Mouse (Mus musculus) gonadal fat pad, adult 2 months (tissue): ENCODE results near the gene Endov. TPM values are rescaled to one million over a fixed set of nuclear protein-coding genes. Genes with fewer than 3 reads are reported as not detected.

Experiments used
- DNase-seq: peaks from one replicate; pipeline ENCODE4 v3.0.0-alpha.2; 2012; ENCODE audit warnings: low read depth
- polyA plus RNA-seq: library from polyadenylated mRNA; depleted of rRNA; stranded (reverse); fragments of >200 nt; gene quantifications from 2 replicates; pipeline ENCODE4 v1.2.3, GENCODE M21; 2012

Endov gene
- polyA plus RNA-seq, 1 experiment = 18.3 TPM

DNA sequence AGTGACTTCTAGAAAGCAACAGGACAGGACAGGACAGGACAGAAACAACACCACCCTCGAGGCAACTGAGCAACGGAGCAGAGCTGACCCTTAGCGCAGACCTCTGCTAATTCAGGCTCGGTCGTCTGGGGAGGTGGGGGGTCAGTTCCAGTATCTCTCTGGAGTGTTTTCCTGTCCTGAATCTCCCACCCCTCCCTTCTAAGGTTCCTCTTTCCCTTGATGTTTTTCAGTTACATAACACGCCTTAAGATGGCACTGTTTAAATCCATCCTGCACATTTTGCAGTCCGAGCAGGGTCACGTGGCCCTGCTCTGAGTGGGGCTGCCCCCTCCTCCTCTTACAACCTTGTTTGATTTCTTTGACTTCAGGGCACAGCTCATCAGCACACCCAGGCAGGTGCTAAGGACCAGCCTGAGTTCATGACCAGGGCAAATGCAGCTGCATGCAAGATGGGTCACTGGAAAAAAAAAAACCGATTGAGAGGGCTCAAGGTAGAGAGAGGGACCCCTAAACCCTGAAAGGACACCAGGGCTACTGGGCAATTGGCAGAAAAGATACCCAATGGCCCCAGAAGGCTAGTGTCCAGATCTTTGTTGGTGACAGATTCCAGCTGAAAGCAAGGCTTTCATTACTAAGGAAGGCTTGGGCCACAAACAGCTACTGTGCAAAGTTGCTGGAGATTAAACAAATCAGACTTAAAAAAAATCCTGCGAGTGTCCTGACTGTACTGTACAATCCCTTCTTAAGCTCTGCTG, 54.8 kb downstream of the Endov start:
- DNase-seq = no peak

DNA sequence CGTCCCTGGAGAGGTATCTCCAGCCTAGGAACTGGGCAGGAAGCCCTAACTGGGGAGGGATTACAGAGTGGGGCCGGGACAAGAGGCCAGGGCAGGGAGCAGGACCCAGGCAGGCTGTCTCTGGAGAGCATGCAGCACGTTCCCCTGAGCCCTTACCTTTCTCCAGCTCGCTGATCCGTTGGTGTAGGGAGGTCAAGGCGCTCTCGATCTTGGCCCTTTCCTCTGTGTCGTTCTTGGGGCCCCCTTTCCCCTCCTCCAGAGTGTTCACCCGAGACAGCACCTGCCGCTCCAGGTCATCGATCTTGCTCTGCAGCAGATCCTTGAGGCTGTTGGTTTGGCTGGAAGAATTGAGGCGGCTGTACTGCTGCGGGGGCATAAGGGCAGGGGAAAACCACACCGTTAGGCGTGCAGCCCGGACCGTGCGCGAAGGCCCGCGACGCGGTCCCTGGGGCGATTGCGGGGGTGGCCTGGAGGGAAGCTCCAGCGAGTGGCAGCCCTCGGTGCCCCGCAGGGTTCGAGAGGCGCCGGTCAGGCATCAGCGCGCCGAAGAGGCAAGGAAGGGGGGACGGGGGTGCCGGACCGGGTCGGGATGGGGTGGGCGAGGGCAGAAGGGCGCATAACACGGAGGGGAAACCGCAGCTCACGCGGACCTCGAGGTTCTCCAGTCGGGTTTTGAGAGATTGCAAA, 55.5 kb downstream of the Endov start:
- no peak for DNase-seq

DNA sequence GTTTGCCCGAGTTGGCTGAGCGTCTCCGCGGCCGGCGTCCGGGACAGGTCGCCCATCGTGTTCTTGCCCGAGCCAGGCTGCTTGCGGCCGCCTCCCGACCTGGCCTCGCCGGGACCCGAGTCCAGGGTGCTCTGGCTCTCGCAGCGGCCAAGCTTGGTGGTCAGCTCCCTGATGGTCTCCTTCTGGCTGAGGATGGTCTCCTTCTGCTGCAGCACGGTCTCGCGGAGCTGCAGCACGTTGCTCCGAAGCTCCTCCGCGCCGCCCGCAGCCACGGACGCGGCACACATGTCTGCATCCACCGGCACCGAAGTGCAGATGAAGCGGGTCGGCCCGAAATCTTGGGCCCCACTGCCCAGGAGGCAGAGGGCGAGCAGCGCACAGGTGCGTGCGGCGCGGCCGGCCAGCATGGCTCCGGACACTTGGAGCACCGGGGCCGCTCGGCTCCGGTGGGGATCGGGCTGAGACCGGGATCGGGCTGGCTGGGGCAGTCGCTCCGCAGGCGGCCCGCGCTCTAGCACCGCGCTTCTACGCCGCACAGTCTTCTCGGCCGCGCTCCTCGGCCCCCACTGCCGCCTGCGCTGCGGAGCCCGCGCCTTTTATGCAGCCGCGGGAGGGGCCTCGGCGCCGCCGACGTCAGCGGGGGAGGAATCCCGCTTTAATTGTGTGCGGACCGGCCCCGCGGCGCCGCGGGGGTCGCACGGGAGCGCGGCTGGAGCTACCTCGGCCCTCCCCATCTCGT, 56.2 kb downstream of the Endov start, which contains the start of gene Nptx1:
Gene Nptx1, minus strand, starts transcription at position 571 of the 739 bp plus-strand sequence.
- DNase-seq = no peak

DNA sequence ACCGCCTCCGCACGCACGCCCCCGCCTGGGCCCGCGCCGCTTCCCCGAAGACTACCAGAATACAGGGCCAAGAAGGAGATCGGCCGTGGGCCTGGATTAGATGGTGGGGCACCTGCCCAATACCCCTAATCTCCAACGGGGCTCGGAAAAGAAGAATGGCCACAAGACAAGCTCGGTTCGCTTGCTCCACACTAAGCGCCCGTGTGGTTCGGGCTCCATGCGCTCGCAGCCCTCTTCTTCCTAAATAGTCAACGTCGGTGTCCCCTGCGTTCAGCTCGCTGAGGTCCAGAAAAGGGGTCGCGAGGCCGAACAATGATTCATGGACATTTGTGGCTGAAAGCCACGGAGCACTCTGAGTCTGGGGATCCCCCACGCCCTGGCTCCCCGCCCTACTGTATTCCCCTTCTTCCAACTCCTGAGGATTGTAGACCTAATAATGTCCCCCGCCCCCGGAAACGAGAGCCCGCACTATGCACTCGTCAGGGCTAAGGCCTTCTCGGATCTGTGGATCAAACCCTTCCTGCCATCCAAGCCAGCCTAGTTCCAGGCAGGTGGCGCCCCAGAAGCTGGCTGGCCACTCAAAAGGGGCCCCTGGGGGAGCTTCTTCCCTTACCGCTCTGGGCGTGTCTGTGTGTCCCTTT, 56.9 kb downstream of the Endov start:
- DNase-seq = no peak

DNA sequence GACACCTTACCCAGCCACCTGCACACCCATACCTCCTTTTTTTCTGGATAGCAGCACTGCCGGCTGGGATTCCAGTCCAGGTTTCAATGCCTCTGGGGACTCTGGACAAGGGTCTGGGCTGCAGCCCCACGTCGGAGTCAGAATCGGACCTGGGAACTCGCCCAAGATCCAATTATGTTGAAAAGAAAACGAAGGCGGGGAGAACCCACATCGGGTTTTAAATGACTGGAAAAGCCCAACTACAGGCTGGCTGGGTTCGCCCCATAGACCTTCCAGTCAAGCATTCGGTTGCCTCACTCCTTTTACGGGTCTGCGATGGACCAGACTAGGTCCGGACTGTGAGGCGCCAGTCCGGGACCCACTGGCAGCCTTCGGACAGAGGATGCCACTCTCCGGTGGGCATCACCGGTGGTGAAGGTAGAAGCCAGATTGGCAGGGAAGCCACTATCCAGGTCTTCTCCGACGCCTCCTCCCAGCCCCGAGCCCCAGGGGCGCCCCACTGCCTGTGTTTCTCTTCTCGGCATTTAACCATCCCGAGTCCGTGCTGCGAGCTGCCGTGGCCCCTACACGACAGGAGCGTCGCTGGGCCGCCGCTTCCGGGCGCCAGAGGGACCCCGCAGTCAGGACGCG, 57.7 kb downstream of the Endov start:
- no peak for DNase-seq

DNA sequence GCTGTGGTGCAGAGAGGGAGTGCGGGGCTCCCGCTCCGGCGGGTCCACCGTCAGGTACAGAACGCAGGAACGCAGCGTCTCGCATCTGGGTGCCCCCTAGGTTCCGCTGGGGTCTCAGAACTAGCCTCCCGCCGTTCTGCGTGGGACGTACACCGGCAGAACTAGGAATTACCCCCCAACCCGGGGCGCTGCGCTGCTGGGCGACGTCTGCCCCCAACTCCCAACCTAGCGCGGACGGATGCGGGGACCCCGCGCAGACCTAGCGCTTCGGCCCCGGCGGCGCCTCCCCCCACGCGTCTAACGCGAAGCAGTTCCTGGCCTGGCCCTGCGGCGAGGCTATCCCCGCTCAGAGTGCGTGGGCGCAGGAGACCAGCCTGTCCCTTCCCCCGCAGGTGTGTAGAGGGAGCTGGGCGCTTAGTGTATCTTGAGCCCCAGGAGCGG, 58.2 kb downstream of the Endov start:
- DNase-seq = no peak

DNA sequence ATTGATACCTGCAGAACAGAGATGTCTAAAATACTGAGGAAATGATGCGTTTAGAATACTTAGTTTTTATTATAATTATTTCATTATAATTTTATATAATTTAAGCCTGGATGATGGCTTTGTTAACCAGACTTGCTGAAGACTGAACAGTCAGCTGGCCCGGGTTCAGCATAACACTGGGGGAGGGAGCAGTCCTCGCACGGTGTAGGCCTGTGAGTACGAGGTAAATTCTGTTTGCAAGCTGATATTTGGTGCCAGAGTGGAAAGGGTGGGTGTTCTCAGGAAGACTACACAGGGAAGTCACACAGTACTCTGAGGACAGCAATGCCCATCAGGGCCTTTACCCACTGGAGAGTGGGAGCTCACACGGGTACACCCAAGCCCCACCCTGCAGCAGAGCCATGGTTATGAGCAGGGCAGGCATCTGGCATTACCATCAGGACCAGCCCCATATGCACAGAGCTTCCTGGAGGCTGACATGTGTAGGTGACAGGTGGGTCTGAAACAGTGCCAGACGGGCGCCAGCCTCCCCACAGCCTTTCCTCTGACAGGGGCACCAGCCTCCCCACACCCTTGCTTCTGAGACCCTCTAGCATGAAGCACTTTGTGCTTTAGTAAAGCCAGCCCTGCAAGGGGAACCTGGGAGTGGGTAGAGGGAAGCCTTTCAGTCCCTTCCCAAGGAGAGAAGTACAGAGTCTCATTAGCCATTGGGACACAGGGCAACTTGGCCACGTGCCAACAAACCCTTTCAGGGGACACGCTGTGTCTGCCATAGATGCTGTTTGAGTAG, 59.6 kb downstream of the Endov start:
- DNase-seq = no peak

DNA sequence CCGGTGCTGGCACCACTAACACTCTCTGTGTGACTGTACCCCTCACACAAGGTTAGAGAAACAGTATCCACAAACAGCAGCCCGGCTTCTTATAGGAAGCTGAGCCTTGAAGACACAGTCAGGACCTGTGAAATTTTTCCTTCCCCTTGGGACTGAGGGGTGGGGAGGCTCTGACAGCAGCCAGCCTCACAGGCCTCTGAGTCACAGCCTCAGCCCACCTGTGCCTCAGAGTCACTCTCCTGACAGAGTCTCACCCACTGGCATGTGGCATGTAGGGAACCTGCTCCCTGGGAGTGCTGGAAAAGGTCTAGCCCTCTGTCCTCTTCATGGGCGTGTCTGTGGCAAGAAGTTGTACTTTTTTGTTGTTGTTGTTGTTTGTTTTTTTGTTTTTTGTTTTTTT, 60.3 kb downstream of the Endov start:
- DNase-seq = no peak

DNA sequence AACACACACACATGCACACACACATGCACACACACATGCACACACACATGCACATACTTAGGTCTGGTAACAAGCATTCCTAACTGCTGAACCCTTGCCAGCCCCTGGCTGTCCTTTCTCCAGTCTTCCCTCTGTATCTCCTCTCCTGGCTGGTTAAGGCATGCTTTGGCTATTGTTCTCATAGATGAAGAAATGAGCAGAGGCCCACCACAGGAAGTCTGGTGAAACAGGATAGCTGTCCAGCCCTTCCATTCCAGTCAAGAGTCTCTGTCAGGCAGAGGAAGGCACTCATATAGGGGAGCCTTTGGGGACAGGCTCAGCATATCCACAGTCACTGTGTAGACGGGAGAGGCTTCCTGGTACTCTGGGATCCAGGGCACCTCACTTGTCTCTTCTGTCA, 61.2 kb downstream of the Endov start:
- no peak for DNase-seq

DNA sequence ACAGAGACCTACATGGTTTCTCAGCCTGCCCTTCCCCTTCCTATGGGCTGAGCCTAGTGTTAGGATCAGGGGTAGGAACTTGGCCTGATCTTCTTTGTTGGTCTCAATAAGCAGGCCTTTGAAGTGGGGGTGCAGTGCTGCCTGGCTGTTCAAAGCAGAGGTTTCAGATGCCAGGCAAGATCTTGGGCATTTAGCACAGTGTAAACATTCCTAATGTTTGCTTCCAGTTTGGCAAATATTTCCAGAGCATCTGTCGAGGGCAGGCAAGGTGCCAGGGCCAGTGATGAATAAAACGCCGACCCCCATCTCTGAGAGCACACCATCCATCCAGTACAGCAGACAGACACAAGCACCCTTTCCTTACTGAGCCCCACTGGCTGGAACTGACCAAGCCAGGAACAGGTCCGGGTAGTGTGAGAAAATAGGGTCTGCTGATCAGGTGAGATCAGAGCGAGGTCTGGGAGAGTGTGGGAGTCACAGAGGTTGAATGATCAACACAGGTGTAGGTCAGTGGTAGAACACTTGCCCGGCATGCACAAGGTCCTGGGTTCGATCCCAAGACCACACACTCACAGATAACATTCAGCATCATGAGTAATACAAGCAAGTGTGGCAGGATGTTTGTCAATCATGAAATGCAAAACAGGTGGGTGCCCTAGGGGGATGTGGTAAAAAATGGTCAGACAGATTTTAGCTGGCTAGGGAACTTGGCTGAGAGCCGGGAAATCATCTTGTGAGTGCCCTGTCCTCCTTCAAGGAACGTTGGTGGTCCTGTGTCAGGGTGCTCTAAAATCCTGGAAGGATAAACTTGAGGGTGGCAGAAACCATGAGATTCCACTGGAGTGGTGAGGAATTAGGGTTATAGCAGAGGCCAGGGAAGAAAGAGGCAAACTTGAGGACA, 62.0 kb downstream of the Endov start:
- no peak for DNase-seq

DNA sequence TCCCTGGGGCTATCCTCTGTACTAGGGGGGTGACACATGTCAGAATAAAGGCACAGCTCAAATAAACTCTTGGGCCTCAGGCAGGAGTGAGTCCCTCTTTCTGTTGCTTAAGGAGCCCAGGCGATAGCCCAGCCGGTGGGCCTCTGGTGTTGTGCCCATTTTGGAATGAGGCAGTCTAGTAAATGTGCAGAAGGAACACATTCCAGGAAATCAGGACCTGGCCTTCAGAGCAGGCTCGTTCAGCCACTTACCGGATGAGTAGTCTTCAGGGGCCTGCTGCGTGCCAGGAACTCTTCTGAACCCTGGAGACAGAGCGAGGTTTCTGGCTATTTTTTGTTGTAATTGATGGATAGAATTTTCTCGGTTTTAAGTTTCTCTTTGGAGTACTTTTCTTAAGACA, 63.6 kb downstream of the Endov start:
- DNase-seq = no peak

DNA sequence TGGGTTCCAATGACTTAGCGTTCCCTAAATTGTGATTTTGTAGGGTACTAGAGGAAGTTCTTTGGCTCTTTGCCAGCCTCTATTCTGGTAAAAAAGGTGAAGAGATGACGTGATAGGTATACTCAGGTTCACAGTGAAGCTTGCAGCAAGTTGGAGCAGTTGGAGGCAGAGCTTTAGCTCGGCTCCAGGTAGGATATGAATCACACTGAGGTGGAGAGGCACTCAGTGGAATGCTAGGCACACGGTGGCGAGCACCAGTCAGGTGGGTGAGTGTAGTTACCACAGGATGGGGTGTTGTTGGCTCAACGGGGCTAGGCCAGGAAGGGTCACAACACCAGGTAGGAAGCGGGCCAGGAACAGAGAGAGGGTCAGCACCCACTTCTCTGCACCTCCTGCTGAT, 64.0 kb downstream of the Endov start:
- DNase-seq = no peak

DNA sequence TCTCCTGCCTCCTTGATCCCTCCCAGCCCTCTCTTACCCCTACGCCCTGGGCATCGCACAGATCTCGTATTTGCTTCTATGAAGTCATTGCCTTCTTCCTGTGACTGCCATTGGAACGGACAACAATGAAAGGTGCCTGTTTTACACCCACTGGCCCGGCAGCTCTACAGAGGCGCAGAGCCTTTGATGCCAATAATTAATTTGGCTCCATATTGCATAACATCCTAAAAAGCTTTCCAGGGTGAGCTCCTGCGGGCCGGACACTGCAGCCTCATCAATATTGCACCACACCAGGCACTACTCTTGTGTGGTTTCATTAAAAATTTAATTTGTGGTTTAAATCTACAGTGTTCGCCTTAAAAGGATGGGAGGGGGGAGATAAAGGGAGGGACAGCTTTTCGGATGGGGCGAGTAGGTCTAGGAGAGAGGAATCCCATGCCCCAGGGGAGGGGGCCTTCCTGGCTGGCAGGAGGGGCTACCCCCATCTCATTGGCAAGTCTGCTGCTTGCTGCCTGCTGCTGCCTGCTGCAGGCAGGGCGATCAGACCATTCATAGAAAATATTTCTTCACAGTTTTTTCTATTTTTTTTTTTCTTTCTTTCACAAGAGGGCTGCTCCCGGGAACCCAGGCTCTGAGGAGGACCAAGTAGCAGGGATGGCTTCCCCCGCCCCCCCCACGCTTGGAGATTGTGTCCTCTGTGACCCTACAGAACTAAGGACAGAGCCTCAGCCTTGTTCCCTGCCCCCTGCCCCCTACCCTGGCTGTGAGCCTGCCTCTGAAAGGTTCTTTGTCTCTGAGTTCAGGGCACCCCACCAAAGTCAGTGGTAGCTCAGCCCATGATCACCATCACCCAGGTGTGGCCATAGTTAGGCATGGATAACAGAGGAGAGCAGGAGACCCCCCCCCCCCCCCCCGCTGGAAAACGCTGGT, 67.1 kb downstream of the Endov start:
- DNase-seq = no peak

DNA sequence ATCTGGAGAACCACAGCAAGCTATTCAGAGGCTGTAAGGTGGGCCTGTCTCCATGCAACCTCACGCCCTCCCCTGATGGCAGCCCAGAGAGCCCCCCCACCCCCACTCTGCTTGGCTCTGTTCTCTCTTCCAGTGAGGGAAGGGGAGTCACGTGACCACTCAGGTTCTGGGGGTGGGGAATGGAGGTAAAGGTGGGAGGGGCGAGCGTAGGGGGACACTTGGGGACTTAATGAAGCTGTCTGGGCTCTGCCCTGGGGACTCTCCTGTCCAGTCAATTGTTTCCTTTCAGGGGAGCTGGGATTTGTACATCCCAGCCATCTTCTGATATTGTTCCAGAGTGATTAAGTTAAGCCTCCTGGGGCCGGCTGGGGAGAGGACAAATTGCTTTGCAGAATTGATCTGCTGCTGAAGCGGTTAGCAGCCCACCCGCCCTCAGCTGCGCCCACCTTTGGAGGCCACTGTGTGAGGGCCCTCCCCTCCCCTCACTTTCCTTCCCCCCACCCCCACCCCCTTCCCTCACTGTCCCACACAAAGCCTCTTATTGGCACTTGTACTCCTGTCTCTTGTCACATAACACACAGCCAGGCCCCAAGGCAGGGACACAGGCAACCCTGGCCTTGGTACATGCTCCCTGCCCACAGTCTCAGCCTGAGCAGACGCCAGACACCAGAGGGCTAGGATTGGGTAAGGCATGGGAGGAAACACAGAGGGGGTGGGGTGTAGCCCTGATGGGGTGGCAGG, 67.9 kb downstream of the Endov start:
- DNase-seq = no peak
